Mouse (Mus musculus) MN1 (cell line): ENCODE data around the gene Elmo1.
A peak's percentile ranks its signal among the peaks of the same experiment; 100 is the strongest.

Experiments
- DNase-seq: peaks from one replicate; pipeline ENCODE4 v3.0.0-alpha.2; 2016; ENCODE audit warnings: low spot score

The Elmo1 gene

GRCm38 (mm10) chr13:20472891-20473539 is 382.6 kb downstream of the Elmo1 start:
- peak; percentile 41 for DNase-seq

- no peak for DNase-seq
These were observed 383.3 kb downstream of the Elmo1 start for GRCm38 (mm10) chr13:20473641-20474078.

GRCm38 (mm10) chr13:20474600-20474999 is 384.2 kb downstream of the Elmo1 start:
- DNase-seq = no peak

GRCm38 (mm10) chr13:20481805-20482204 is 391.4 kb downstream of the Elmo1 start:
- DNase-seq = no peak

GRCm38 (mm10) chr13:20489110-20489509 is 398.7 kb downstream of the Elmo1 start:
- no peak for DNase-seq

GRCm38 (mm10) chr13:20489698-20490417 is 399.5 kb downstream of the Elmo1 start:
- peak; percentile 34 for DNase-seq

- DNase-seq = no peak
These were observed 400.6 kb downstream of the Elmo1 start for GRCm38 (mm10) chr13:20490860-20491594.

- no peak for DNase-seq
These were observed 401.3 kb downstream of the Elmo1 start for GRCm38 (mm10) chr13:20491666-20492065.

- peak; percentile 21 for DNase-seq
These were observed 403.8 kb downstream of the Elmo1 start for GRCm38 (mm10) chr13:20494047-20494739.

GRCm38 (mm10) chr13:20501923-20502322 is 411.5 kb downstream of the Elmo1 start:
- no peak for DNase-seq

GRCm38 (mm10) chr13:20503371-20503770 is 413.0 kb downstream of the Elmo1 start:
- DNase-seq = no peak

GRCm38 (mm10) chr13:20507381-20508129 is 417.2 kb downstream of the Elmo1 start:
- no peak for DNase-seq

GRCm38 (mm10) chr13:20511026-20511425 is 420.6 kb downstream of the Elmo1 start:
- DNase-seq = no peak

- DNase-seq = no peak
These were observed 422.2 kb downstream of the Elmo1 start for GRCm38 (mm10) chr13:20512317-20513240.

GRCm38 (mm10) chr13:20514721-20515120 is 424.3 kb downstream of the Elmo1 start:
- no peak for DNase-seq

GRCm38 (mm10) chr13:20516096-20516495 is 425.7 kb downstream of the Elmo1 start:
- DNase-seq = no peak

- no peak for DNase-seq
These were observed 427.3 kb downstream of the Elmo1 start for GRCm38 (mm10) chr13:20517702-20518101.

GRCm38 (mm10) chr13:20521492-20521891 is 431.1 kb downstream of the Elmo1 start:
- no peak for DNase-seq

GRCm38 (mm10) chr13:20523671-20524070 is 433.3 kb downstream of the Elmo1 start:
- DNase-seq = no peak

GRCm38 (mm10) chr13:20525844-20526243 is 435.4 kb downstream of the Elmo1 start:
- no peak for DNase-seq
